Mouse (Mus musculus) macrophage (primary cell): ENCODE results near the gene Rcc1. TPM values are rescaled to one million over a fixed set of nuclear protein-coding genes. Genes with fewer than 3 reads are reported as not detected.
"Not testable (repeated sequence)": the region's sequence is repeated elsewhere in the genome, so short reads cannot be mapped to it uniquely, and the experiment has no call there.

ENCODE experiments used
- H3K27ac ChIP-seq: fragments of 350-480 bp; formaldehyde crosslinking; 2 replicates; pipeline ENCODE4 v1.9.0; 2021
- H3K36me3 ChIP-seq: fragments of 350-480 bp; formaldehyde crosslinking; 2 replicates; pipeline ENCODE4 v1.9.0; 2021; ENCODE audit errors: inconsistent target
- H3K4me3 ChIP-seq: fragments of 350-480 bp; formaldehyde crosslinking; 2 replicates; pipeline ENCODE4 v1.9.0; 2021; ENCODE audit errors: inconsistent target
- H3K79me2 ChIP-seq: fragments of 350-480 bp; formaldehyde crosslinking; 2 replicates; pipeline ENCODE4 v1.9.0; 2021; ENCODE audit errors: inconsistent target
- WGBS: methylation state at CpG from one replicate; pipeline ENCODE4 v1.1.7; 2026; ENCODE audit warnings: inconsistent platforms; ENCODE audit not compliant: missing documents; 5-methylcytosine and 5-hydroxymethylcytosine counted together
- polyA plus RNA-seq: library from polyadenylated mRNA; stranded (reverse); fragments of 250-400 nt; gene quantifications from 3 replicates; pipeline ENCODE4 v1.2.4, GENCODE M21; 2018; ENCODE audit warnings: inconsistent platforms

Rcc1 gene
- polyA plus RNA-seq, 1 experiment from 2014 or later = 4.4 TPM

DNA sequence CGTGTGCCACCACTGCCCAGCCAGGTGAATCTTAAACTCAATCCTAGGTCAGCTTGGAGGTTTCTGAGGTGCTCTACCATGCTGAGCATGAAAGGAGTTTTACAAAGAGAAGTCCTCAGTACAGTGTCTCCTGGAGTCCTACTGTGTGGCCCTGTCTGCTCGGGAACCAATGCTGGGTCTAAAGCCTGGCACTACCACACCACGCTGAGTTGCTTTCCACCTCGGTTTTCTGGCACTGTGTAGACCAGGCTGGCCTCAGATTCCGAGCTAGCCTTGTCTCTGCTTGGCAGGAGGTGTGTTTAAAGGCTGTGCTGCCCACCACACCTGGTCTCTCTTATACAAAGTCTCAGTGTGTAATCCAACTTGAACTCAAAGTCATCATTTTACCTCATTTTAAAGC is 40.8 kb downstream of the Rcc1 start:
- Histone ChIP-seq H3K27ac (no peak overlapping the region), H3K4me3 (no peak overlapping the region), H3K79me2 (peaks cover 14% of the 10 kb centered on the region), H3K36me3 (peaks cover 51% of the 10 kb centered on the region)
- WGBS = 99% methylated on average over 5 of the region's 5 CpGs

DNA sequence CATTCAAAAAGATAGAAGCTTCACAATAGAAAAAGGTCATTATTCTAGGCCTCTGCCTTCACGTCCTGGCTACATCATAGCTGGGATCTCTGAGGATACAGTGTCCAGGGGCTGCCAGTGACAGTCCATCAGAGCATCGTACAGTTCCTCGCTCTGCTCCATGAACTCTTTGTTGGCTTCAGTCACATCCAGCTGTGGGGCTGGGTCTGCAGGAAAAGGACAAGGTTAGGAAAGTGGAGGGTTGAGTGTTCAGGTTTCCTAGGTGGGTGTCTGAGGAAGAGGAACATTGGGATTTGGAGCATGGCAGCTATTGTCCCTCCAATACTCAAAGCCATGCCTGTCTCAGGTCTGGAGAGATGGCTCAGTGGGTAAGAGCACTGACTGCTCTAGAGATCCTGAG is 41.6 kb downstream of the Rcc1 start:
- 92% methylated on average over 3 of the region's 3 CpGs for WGBS
- peaks cover 46% of the 10 kb centered on the region for H3K36me3 ChIP-seq
- no peak overlapping the region for H3K4me3 ChIP-seq
- H3K79me2 ChIP-seq = peaks cover 14% of the 10 kb centered on the region
- no peak overlapping the region for H3K27ac ChIP-seq

DNA sequence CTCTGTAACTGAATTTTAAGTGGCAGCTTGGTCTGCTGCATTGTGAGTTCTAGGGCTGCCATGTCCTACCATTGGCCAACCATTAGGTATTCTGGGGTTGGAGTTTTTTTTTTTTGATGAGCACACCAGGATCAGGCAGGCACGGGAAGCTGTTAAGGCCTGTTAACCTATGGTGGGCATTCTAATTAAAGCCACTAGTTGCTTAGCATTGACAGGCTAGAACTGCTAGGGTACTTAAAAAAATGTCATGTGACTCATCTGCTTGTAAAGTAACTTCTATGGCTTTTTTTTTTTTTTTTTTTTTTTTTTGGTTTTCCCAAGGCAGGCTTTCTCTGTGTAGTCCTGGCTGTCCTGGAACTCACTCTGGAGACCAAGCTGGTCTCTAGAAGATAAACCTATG is 42.2 kb downstream of the Rcc1 start:
- no peak overlapping the region for H3K27ac ChIP-seq
- WGBS = 50% methylated on average over 1 of the region's 1 CpGs
- no peak overlapping the region for H3K4me3 ChIP-seq
- peaks cover 40% of the 10 kb centered on the region for H3K36me3 ChIP-seq
- peaks cover 14% of the 10 kb centered on the region for H3K79me2 ChIP-seq

DNA sequence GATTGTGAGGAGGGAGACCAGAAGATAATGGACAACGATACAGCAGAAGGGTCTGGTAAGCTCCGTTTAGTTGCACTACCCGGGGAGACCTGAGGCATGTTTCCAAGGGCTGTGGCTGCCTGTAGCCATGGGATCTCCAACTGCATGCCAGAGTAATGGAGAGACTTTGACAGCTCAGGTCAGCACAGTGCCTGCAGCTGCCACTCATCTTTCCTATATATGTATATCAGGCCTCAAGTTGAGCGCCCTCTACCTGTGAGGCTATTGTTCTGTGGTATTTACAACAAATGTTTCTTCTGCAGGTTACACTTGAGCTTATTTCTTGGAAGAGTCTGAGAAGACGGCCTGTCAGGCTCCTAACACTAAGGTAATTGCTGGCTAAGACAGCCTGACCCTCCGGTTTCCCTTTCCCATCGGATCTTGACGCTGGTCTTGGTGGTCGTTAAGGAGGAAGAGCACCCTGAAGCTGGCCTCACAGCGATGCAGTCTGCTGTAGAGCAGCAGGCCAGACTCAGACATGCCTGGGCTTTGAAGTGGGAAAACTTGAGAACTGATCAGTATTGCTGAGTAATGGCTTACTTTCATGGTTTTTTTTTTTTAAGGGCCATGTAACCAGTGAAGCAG is 43.4 kb downstream of the Rcc1 start:
- Histone ChIP-seq H3K4me3 (peak overlapping the region; percentile 90), H3K79me2 (peaks cover 14% of the 10 kb centered on the region), H3K36me3 (peaks cover 33% of the 10 kb centered on the region), H3K27ac (peak overlapping the region; percentile 80; the same call in 1 of the 2 replicates)
- WGBS = 17% methylated on average over 10 of the region's 10 CpGs

DNA sequence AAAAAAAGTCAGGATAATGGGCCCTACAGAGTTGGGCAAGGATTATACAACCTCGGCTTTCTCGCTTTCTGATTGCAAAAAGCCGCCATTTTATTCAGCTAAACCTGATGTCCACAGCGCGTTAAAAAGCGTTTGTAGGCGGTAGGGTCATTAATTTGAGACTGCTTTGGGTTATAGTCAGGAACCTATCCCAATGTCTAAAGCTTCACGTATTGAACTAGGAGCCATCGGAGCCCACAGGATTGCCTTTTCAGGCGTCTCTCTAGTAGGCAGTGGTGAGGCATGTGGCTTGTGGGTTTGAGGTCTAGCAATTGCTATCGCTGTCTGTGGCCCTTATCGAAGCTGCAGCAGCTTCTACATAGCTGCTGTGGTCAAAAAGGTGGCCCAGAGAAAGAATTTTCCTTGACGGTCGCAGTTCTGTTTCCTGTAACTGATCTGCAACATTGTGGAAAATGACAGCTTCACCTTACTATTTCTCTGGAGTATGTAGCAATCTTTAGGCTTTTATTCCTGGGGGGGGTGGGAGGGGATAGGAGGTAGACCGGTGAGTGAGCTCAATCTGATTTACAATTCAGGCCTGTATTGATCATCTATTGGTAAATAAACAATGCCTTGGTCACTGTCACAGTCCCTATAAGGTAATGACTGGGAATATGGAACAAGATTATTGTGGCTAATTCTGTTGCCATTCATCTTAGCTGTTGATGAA is 44.1 kb downstream of the Rcc1 start:
- Histone ChIP-seq H3K4me3 (peak overlapping the region; percentile 90), H3K36me3 (peaks cover 33% of the 10 kb centered on the region), H3K79me2 (peaks cover 14% of the 10 kb centered on the region), H3K27ac (peak overlapping the region; percentile 80)
- WGBS = under 1% methylated on average over 15 of the region's 15 CpGs

DNA sequence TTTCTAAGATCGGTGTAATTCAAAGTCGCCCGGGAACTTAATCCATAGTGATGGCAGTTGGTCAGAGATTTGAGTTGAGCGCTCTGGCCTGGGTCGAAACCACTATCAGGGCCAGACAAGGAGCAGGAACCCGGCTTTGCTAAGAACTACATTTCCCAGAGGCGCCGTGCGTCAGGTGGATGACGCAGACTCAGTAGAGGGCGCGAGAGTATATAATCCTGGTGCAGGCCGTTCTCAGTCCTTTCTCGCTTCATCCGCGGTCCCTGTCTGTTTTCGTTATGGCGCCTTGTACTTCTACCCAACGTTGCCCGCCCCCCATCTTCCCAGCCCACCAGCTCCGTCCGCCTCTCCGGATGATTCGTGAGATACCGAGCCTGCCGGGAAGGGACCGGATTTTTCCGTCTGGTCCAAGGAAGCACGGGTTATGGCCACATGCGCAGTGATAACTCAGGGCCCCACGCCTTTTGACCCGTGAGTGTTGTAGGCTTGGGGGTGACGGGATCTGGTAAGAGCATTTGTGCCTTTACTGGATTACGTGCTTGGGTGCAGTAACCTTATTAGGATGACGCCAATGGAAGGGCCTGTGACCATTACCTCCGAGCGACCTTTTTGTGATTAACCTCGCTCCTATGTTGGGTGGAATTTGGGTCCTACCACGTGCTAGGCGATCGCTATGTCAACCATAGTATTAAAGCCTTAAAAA is 44.8 kb downstream of the Rcc1 start:
- under 1% methylated on average over 41 of the region's 41 CpGs for WGBS
- H3K4me3 ChIP-seq = peak overlapping the region; percentile 90
- peaks cover 30% of the 10 kb centered on the region for H3K36me3 ChIP-seq

DNA sequence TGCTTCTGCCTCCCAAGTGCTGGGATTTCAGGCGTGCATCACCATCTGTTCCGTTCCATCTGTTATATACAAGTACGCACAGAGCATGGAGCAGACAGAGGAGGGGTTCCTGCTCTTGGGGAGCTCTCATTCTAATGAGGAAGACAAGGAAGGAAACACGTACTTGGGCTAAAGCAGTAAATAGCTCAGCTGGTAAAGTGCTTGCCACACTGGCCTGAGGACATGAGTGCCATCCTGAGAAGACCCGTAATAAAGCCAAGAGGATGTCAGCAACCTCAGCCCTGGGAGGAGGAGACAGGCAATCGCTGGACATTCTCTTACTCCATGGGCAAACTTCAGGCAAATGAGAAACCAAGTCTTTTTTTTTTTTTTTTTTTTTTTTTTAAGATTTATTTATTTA is 47.4 kb downstream of the Rcc1 start:
- WGBS = 25% methylated on average over 6 of the region's 6 CpGs
- H3K79me2 ChIP-seq = peaks cover 14% of the 10 kb centered on the region
- H3K36me3 ChIP-seq = peaks cover 8% of the 10 kb centered on the region; the same call in 1 of the 2 replicates
- no peak overlapping the region for H3K27ac ChIP-seq
- H3K4me3 ChIP-seq = no peak overlapping the region

More for the DNA sequence above, 44.8 kb downstream of the Rcc1 start:
- Histone ChIP-seq H3K79me2 (peaks cover 14% of the 10 kb centered on the region), H3K27ac (peak overlapping the region; percentile 80)

DNA sequence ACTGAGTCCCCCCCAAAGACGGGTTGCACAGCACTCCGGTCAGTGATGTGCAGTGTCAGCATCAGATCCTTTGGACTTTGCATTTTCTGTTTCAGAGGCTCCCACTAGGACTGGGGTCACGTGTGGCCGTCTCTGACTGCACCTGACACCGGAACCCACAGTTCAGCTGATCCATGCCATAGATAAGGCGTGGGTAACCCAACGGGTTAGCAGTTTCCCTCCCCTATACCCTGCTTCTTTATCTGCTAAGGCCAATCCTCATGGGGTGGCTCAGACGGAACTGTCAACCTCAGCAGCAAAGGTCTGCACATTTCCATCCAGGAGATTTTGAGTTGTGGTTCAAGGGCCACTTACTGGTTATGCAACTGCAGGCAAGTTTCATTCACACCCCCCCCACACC is 48.1 kb downstream of the Rcc1 start:
- H3K79me2 ChIP-seq = peaks cover 14% of the 10 kb centered on the region
- H3K27ac ChIP-seq = no peak overlapping the region
- no peak overlapping the region for H3K4me3 ChIP-seq
- peaks cover 3% of the 10 kb centered on the region; the same call in 1 of the 2 replicates for H3K36me3 ChIP-seq
- 51% methylated on average over 8 of the region's 8 CpGs for WGBS

DNA sequence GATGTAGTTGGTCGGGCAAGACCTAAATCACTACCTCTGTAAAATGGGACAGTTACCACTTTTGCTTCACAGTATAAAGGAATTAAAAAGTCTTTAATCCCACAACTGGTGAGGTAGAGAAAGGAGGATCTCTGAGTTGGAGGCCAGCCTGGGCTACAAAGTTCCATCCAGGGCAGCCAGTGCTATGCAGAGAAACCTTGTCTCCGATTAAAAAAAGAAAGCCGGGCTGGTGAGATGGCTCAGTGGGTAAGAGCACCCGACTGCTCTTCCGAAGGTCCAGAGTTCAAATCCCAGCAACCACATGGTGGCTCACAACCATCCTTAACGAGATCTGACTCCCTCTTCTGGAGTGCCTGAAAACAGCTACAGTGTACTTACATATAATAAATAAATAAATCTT is 49.9 kb downstream of the Rcc1 start:
- peak overlapping the region; percentile 41 for H3K4me3 ChIP-seq
- WGBS = 34% methylated on average over 4 of the region's 6 CpGs
- not testable (repeated sequence) for H3K79me2 ChIP-seq, H3K36me3 ChIP-seq, H3K27ac ChIP-seq

DNA sequence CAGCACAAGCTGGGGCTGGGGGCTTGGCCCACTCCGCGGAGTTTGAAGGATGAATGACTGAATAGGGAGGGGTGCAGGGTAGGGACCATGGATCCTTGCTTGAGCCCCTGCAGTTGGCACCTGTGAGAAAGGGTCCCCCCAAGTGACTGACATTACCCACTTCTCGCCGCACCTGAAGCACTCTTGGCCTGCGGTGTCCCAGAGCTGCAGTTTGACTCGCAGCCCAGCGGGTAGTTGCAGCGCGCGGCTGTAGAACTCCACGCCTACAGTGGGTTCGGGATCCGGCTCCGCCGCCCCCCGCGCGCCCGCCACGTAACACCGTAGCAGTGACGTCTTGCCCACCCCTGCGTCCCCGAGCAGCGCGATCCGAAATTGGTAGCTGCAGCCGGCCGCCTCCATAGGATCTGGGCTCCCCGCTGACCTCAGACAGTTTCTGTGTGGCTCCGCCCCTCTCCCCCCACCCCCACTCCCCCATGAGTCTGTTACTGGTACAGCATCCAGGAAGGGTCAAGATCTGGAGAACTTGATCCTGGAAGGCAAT is 50.4 kb downstream of the Rcc1 start, which contains the start of gene Rab42:
Gene Rab42, minus strand, starts transcription at position 447 of the 541 bp plus-strand sequence.
- 4% methylated on average over 31 of the region's 31 CpGs for WGBS
- no peak within 1 kb of the TSS for H3K27ac ChIP-seq
- H3K4me3 ChIP-seq = peak within 1 kb of the TSS; percentile 41
- no peaks in the 10 kb centered on the region for H3K36me3 ChIP-seq
- no peaks in the 10 kb centered on the region for H3K79me2 ChIP-seq

DNA sequence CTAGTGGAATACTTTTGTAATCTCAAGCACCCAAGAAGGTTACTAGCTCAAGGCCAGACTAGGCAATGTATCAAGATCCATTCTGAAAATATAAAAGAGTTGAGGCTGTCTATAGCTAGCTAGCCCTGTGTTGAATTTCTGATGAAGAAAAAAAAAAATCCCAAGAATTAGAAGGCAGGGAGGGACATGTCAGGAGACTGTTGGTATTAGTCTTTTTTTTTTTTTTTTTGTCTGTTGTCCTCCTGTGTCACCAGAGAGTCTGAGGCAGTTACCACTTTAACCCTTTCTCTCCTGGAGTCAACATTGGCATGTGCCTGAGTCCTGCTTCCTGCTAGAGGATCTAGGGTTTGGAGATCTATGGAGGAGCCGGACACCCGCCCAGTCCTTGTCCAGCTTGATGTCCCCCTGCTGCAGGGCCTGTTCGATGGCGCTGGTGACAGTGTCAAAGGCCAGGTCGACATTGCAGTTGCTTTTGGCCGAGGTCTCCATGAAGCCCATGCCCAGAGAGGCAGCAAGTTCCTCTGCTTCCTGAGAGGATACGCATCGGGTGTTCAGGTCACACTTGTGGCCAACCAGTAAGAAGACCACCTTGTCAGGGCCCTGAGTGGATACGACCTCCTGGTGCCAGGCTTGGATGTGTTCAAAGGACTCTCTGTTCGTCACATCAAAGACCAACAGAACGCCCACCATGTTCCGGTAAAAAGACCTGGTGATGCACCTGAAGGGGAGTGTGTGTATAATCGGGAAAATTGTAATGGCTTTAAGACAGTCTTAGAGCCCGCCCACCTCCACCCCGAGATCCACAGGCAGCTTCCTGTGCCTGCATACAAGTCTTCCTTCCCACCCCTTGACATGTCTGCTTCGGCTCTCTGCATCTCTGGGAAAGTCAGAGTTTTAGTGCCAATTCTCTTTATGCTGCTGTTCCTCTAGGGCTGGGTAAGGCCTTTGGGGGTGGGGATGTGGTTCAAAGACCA is 51.2 kb downstream of the Rcc1 start:
- 75% methylated on average over 16 of the region's 16 CpGs for WGBS
- H3K79me2 ChIP-seq = no peaks in the 10 kb centered on the region
- H3K4me3 ChIP-seq = peak overlapping the region; percentile 41
- no peaks in the 10 kb centered on the region for H3K36me3 ChIP-seq
- H3K27ac ChIP-seq = no peak overlapping the region

DNA sequence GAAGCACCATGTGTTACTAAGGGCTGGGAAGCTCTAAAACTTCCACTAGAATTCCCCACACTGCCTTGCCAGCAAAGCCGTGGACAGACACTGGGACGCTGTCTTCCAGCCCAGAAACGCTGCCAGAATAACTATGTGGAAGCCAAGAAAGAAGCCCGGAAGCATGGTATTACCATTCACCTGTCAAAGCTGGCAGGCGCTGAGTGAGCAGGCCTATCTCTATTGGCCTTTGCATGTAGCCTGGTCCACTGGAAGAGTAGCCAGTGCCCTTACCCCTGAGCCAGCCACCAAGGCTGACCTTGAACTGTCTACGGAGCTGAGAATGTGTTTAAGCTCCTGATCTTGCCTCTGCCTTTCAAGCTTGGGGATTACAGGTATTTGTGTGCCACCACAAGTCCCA is 51.9 kb downstream of the Rcc1 start:
- Histone ChIP-seq H3K36me3 (no peaks in the 10 kb centered on the region), H3K27ac (no peak overlapping the region), H3K4me3 (no peak overlapping the region), H3K79me2 (no peaks in the 10 kb centered on the region)
- WGBS = 96% methylated on average over 6 of the region's 6 CpGs

DNA sequence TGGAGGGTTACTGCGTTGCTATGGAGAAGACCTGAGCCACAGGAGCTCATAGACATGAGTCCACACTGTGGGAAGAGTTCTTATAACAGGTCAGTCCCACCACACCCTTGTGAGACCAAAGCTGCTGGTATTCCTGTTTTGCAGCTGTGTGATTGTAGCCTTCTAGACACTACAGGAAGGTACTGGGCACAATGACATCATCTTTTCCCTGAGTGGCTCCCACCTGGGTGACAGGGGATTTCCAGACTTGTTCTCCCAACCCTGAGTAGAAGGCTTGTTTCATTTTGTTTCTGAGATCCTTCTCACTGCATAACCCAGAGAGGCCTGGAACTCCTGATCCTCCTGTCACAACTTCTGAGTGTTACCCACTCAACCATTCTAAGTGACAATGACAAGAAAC is 53.6 kb downstream of the Rcc1 start:
- 100% methylated on average over 1 of the region's 1 CpGs for WGBS

More for the DNA sequence above, 53.6 kb downstream of the Rcc1 start:
- no peak overlapping the region for H3K27ac ChIP-seq
- H3K36me3 ChIP-seq = no peaks in the 10 kb centered on the region
- H3K4me3 ChIP-seq = no peak overlapping the region
- no peaks in the 10 kb centered on the region for H3K79me2 ChIP-seq
